Mouse (Mus musculus): ENCODE data around the gene Sh3bp5l.

DNA sequence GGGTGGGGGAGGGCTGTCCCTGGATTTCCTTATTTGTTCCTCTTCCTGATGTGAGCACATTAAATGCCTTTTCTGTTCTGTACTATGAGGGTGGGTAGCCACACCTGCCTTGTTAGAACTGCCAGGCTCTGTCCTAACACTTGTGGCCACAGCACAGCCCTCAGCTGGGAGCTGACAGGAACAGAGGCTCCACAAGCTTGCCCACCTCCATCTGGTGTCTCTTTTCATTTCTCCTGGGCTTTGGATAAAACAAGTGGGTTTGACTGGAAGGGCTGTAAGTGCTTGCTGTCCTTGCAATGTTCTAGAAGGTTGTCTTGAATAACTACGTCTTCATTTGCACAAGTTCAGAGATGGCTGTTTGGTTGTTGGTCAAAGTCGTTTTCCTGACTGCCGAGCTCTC is 24.4 kb downstream of the Sh3bp5l start:
- no peak for TF ChIP-seq CTCF (IDR thresholded peaks at IDR 0.05; ENCODE audit: low read depth, low read length)
- TF ChIP-seq POLR2A (IDR thresholded peaks at IDR 0.05; ENCODE audit: borderline replicate concordance, low read depth, low read length) = no peak

All from bone marrow macrophage, adult 2 months (primary cell).